Mouse (Mus musculus): Measurements from ENCODE around the gene Extl2. TPM values are rescaled to one million over a fixed set of nuclear protein-coding genes. Genes with fewer than 3 reads are reported as not detected.

Gene Extl2
- total RNA-seq, 1 experiment from 2014 or later, result 19.2 TPM

DNA sequence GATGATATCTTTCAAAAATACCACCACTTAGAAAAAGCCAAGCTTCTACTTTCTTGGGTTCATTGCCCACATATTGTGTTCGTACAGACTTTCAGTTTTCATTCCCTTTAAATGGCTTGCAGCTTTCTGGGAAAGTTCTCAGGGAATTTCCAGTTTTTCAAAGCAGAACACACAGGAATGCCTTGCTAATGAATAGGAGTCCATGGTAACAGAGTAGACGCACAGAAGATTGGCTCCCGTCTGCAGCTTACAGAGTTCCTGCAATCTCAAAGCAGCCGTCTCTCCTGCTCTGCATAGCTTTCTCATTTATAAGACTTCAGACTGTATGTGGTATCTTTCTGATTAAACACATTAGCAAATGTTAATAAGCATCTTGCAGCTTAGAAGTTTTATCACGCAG is 39.8 kb downstream of the Extl2 start:
- ATAC-seq (replicated peaks in 1 of 2; ENCODE audit: insufficient read depth in 1 of 2, low FRiP score in 2 of 2, low TSS enrichment in 1 of 2, low read depth in 1 of 2, poor library complexity in 2 of 2, severe bottlenecking in 2 of 2), result no peak

DNA sequence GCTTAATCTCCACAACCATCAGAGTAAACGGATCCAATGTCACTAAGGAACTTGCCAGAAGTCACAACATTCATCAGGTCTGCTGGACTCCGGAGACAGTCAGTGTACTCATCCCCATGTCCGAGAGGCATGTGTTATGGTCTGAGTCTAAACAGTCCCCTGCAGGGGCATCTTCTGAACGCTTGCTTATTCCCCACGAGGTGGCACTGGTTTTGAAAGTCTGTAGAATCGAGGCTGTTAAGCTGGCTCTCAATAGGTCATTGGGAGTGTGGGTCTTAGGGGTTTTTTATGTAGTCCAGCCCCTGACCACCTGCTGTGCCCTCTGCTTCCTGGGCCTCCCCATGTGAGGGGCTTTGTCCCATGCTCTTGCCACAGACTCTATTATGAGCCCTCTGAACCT is 49.8 kb downstream of the Extl2 start:
- ATAC-seq (replicated peaks in 1 of 2; ENCODE audit: insufficient read depth in 1 of 2, low FRiP score in 2 of 2, low TSS enrichment in 1 of 2, low read depth in 1 of 2, poor library complexity in 2 of 2, severe bottlenecking in 2 of 2), result no peak

DNA sequence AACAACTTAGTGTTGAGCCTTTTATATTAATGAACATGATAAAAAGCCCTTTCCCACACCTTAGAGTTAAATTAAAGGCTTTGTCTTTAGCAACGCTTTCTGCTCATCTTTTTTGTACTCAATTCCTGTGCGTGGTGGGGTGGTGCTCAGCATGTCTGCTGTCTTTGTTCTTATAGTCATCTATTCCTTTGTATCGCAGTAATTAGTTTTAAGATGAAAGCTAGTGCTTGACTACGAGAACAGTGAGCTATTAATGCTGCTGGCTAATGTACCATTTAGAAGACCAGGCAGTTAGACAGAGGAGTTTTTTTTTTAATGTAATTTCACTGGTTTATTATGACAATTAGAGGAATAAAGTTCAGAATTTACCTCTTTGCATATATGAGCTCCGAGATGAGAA is 53.1 kb downstream of the Extl2 start:
- ATAC-seq (replicated peaks in 1 of 2; ENCODE audit: insufficient read depth in 1 of 2, low FRiP score in 2 of 2, low TSS enrichment in 1 of 2, low read depth in 1 of 2, poor library complexity in 2 of 2, severe bottlenecking in 2 of 2), result no peak

DNA sequence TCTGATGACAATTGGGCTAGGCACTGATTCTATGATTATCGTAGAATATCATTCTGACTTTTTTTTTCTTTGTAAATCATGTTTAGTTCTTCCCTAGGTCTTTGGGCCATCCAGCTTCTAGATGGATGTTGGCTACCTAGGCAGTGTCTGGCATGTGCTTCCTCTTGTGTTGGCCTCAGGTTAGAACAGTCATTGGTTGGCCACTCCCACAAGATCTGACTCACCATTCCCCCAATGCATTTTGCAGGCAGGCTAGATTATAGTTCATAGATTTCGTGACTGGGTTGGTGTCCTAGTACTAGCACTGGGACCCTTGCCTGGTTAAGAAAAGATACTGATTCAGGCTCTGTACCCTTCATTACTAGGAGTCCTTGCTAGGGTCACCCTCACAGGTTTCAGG is 54.9 kb downstream of the Extl2 start:
- no peak for ATAC-seq (replicated peaks in 1 of 2; ENCODE audit: insufficient read depth in 1 of 2, low FRiP score in 2 of 2, low TSS enrichment in 1 of 2, low read depth in 1 of 2, poor library complexity in 2 of 2, severe bottlenecking in 2 of 2)

DNA sequence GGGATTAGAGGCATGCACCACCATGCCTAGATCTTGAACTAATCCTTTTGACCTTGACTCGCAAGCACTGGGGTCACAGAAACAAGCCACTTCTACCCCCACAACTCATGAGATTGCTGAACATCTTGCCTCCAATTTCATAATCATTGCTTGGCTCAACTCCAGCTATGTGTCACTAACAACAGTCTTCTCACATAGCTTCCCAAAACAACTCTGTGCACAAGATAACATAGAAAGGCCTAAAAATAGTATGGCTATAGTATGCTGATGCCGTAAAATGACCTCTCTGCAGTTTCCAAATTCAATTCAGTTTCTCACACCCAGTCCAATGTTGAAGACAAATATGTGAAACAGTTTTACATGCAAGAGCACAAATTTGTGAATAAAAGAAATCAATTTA is 65.3 kb downstream of the Extl2 start:
- no peak for ATAC-seq (replicated peaks in 1 of 2; ENCODE audit: insufficient read depth in 1 of 2, low FRiP score in 2 of 2, low TSS enrichment in 1 of 2, low read depth in 1 of 2, poor library complexity in 2 of 2, severe bottlenecking in 2 of 2)

DNA sequence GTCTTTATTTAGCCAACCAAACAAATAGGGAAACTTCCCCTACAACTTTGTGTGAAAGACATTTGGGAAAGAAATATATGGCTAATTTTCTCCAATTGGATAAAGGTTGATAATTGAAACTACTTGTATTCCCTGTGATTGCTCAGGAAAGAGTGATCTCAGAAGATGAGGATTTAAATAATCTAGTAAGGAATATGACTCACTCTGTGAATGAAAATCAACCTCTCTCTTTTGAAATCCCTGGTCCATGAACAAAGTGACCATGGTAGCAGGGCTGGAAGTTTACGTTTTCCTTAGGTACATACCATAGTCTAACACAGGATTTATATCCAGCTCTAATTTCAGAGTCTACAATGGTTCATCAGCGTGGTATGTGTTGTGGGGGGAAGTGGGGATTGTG is 69.5 kb downstream of the Extl2 start:
- no peak for ATAC-seq (replicated peaks in 1 of 2; ENCODE audit: insufficient read depth in 1 of 2, low FRiP score in 2 of 2, low TSS enrichment in 1 of 2, low read depth in 1 of 2, poor library complexity in 2 of 2, severe bottlenecking in 2 of 2)

DNA sequence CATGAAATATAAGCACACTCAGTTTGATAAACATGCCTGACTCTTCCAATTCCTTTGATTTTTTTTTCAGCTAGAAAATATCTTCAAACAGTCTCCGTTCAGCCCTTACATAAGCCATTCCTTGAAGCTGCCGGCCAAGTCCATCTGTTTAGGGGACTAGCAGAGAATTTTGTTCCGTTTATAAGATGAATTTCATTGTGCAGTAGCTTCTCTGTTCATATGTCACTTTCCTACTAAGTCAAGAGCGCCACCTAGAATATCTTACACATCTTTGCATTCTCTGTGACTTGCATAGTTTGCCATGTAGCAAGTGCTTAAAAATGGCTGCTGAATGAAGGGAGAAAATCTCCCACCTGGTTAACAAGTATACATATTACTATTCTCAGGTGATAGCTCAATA is 71.2 kb downstream of the Extl2 start:
- ATAC-seq (replicated peaks in 1 of 2; ENCODE audit: insufficient read depth in 1 of 2, low FRiP score in 2 of 2, low TSS enrichment in 1 of 2, low read depth in 1 of 2, poor library complexity in 2 of 2, severe bottlenecking in 2 of 2), result no peak

Other genes starting within 250 kb of the Extl2 start
- gene Dph5, start 119.6 kb upstream of the Extl2 start, total RNA-seq (2017), result 63.8 and 127 TPM in 2 replicates
- gene Slc30a7, start 56 bp upstream of the Extl2 start, total RNA-seq (2017), result 37.8 and 50.4 TPM in 2 replicates
- gene Vcam1, start 122.2 kb downstream of the Extl2 start, total RNA-seq (2017), result 5.4 and 14.9 TPM in 2 replicates
- not detected in 2 replicates for gene Gpr88, start 246.0 kb downstream of the Extl2 start, total RNA-seq (2017)